Comparison of ENCODE assay signal across 13 mouse cellular contexts in genomic region chr17:12810973-12811303, GRCm38 (mm10). TPM values are rescaled to one million over a fixed set of nuclear protein-coding genes. Genes with fewer than 3 reads are reported as not detected.
DNase-seq lines count a peak whose midpoint lies in the region; ATAC-seq and TF ChIP-seq lines count a peak whose summit lies in the region.
"Had no signal": no experiment of that assay in that cellular context is flagged by ENCODE, and none has a peak within 500 bp of the region (broad histone marks: within the 10 kb centered on the region; RNA-seq: fewer than 3 reads in every experiment).

No protein-coding gene starts in this region.

- peaks cover 8% of the 10 kb centered on the region for H3K4me1 ChIP-seq in forebrain, embryonic 10.5 days
- H3K4me1 ChIP-seq in forebrain, embryonic 13.5 days, result no peaks in the 10 kb centered on the region
- H3K4me1 ChIP-seq in hindbrain, embryonic 12.5 days, result peaks cover 4% of the 10 kb centered on the region; the same call in 1 of the 2 replicates
- 0 out of 2 replicates have a peak, but pooled peaks cover 4% of the 10 kb centered on the region for H3K4me1 ChIP-seq in hindbrain, embryonic 14.5 days (replicated peaks; ENCODE audit: control insufficient read depth, insufficient read depth, low read length)
- peaks cover 20% of the 10 kb centered on the region for H3K4me1 ChIP-seq in lung, embryonic 14.5 days (ENCODE audit: insufficient read depth)
- H3K4me1 ChIP-seq: neural tube, embryonic 12.5 days had no signal

- H3K9me3 ChIP-seq in forebrain, embryonic 10.5 days, result no peaks in the 10 kb centered on the region
- no peaks in the 10 kb centered on the region for H3K9me3 ChIP-seq in forebrain, embryonic 13.5 days (replicated peaks)
- 0 out of 2 replicates have a peak, but pooled peaks cover 4% of the 10 kb centered on the region for H3K9me3 ChIP-seq in hindbrain, embryonic 12.5 days (replicated peaks)
- no peaks in the 10 kb centered on the region; the same call in 1 of the 2 replicates for H3K9me3 ChIP-seq in hindbrain, embryonic 14.5 days (ENCODE audit: control insufficient read depth, low read length)
- peaks cover 5% of the 10 kb centered on the region; the same call in 1 of the 2 replicates for H3K9me3 ChIP-seq in lung, embryonic 14.5 days (ENCODE audit: low read depth, low read length)
- H3K9me3 ChIP-seq: neural tube, embryonic 12.5 days had no signal

- peak overlapping the region; percentile 53; the same call in 1 of the 2 replicates for H3K27ac ChIP-seq in forebrain, embryonic 10.5 days
- H3K27ac ChIP-seq in forebrain, embryonic 13.5 days, result no peak overlapping the region
- H3K27ac ChIP-seq in hindbrain, embryonic 12.5 days, result no peak overlapping the region
- no peak overlapping the region for H3K27ac ChIP-seq in hindbrain, embryonic 14.5 days
- no peak overlapping the region for H3K27ac ChIP-seq in lung, embryonic 14.5 days (ENCODE audit: low read depth)
- H3K27ac ChIP-seq: hindbrain, postnatal 0 days; neural tube, embryonic 12.5 days had no signal

- peaks cover 16% of the 10 kb centered on the region for H3K36me3 ChIP-seq in forebrain, embryonic 10.5 days (replicated peaks)
- no peaks in the 10 kb centered on the region for H3K36me3 ChIP-seq in forebrain, embryonic 13.5 days (ENCODE audit: poor library complexity, severe bottlenecking)
- H3K36me3 ChIP-seq in hindbrain, embryonic 12.5 days, result no peaks in the 10 kb centered on the region
- no peaks in the 10 kb centered on the region for H3K36me3 ChIP-seq in hindbrain, embryonic 14.5 days (replicated peaks; ENCODE audit: control insufficient read depth, insufficient read depth)
- peaks cover 33% of the 10 kb centered on the region for H3K36me3 ChIP-seq in lung, embryonic 14.5 days (ENCODE audit: insufficient read depth)
- H3K36me3 ChIP-seq: neural tube, embryonic 12.5 days had no signal

- no peak overlapping the region for H3K4me2 ChIP-seq in forebrain, embryonic 13.5 days
- H3K4me2 ChIP-seq in hindbrain, embryonic 12.5 days (replicated peaks), result no peak overlapping the region
- H3K4me2 ChIP-seq in hindbrain, embryonic 14.5 days (replicated peaks), result no peak overlapping the region
- no peak overlapping the region for H3K4me2 ChIP-seq in lung, embryonic 14.5 days
- H3K4me2 ChIP-seq: neural tube, embryonic 12.5 days had no signal

- no peak overlapping the region for H3K9ac ChIP-seq in forebrain, embryonic 13.5 days
- no peak overlapping the region for H3K9ac ChIP-seq in hindbrain, embryonic 12.5 days
- no peak overlapping the region for H3K9ac ChIP-seq in hindbrain, embryonic 14.5 days
- no peak overlapping the region for H3K9ac ChIP-seq in lung, embryonic 14.5 days
- H3K9ac ChIP-seq: neural tube, embryonic 12.5 days had no signal

- H3K4me3 ChIP-seq in forebrain, embryonic 10.5 days, result no peak overlapping the region
- H3K4me3 ChIP-seq in forebrain, embryonic 13.5 days, result no peak overlapping the region
- no peak overlapping the region for H3K4me3 ChIP-seq in hindbrain, embryonic 12.5 days
- H3K4me3 ChIP-seq in hindbrain, embryonic 14.5 days (replicated peaks; ENCODE audit: low read length), result no peak overlapping the region
- no peak overlapping the region for H3K4me3 ChIP-seq in lung, embryonic 14.5 days (ENCODE audit: low read depth, low read length)
- H3K4me3 ChIP-seq: gastrocnemius, adult 2 months; heart, adult 2 months; midbrain, embryonic 10.5 days; neural tube, embryonic 12.5 days had no signal

- H3K27me3 ChIP-seq in forebrain, embryonic 10.5 days (ENCODE audit: poor library complexity, severe bottlenecking), result no peaks in the 10 kb centered on the region
- H3K27me3 ChIP-seq in forebrain, embryonic 13.5 days, result no peaks in the 10 kb centered on the region
- no peaks in the 10 kb centered on the region for H3K27me3 ChIP-seq in hindbrain, embryonic 12.5 days
- no peaks in the 10 kb centered on the region for H3K27me3 ChIP-seq in hindbrain, embryonic 14.5 days (ENCODE audit: control insufficient read depth, insufficient read depth, low read length)
- no peaks in the 10 kb centered on the region for H3K27me3 ChIP-seq in lung, embryonic 14.5 days (ENCODE audit: insufficient read depth, low read length)
- H3K27me3 ChIP-seq: neural tube, embryonic 12.5 days had no signal

- no peak for DNase-seq in forebrain, embryonic 10.5 days (ENCODE audit: extremely low spot score, low spot score)
- no peak for DNase-seq in hindbrain, embryonic 14.5 days (ENCODE audit: low spot score)
- no peak for DNase-seq in lung, embryonic 14.5 days
- DNase-seq in lung, adult 18-20 months, result no peak
- DNase-seq in testis, postnatal 10 days (ENCODE audit: low spot score), result peak; percentile 26
- DNase-seq in testis, postnatal 14 days (ENCODE audit: low spot score), result no peak

- TF ChIP-seq CTCF in lung, embryonic 14.5 days (IDR thresholded peaks at IDR 0.05; ENCODE audit: low read depth), result no peak

- WGBS in forebrain, embryonic 10.5 days, result 95% methylated on average over 1 of the region's 1 CpGs
- WGBS in forebrain, embryonic 13.5 days, result 94% methylated on average over 1 of the region's 1 CpGs
- 96% methylated on average over 1 of the region's 1 CpGs for WGBS in hindbrain, embryonic 12.5 days
- 96% methylated on average over 1 of the region's 1 CpGs for WGBS in hindbrain, embryonic 14.5 days
- 96% methylated on average over 1 of the region's 1 CpGs for WGBS in lung, embryonic 14.5 days

- no peak for ATAC-seq in forebrain, embryonic 13.5 days
- 0 out of 2 replicates have a peak, but pooled peaks have one; percentile 22 for ATAC-seq in hindbrain, embryonic 12.5 days (ENCODE audit: low FRiP score)
- no peak for ATAC-seq in hindbrain, embryonic 14.5 days (ENCODE audit: low FRiP score)
- peak; percentile 48 for ATAC-seq in lung, embryonic 14.5 days (ENCODE audit: insufficient read depth)

RNA-seq across cellular contexts. Expression of gene Igf2r, which starts 41.5 kb away (rescaled TPM):
- polyA plus RNA-seq in forebrain, embryonic 10.5 days (2016; fragmentation: Nextera tagmentation; extraction: Ambion mirVana), result 20.0 and 20.5 TPM in 2 replicates
- 10.5 and 11.7 TPM in 2 replicates for polyA plus RNA-seq in forebrain, embryonic 13.5 days (2015; fragmentation: Nextera tagmentation; extraction: Ambion mirVana)
- 27.5 and 30.4 TPM in 2 replicates for polyA plus RNA-seq in hindbrain, embryonic 12.5 days (2016; fragmentation: Nextera tagmentation; extraction: Ambion mirVana)
- polyA plus RNA-seq in hindbrain, embryonic 14.5 days (2014; fragmentation: Nextera tagmentation; extraction: Ambion mirVana), result 13.1 and 14.9 TPM in 2 replicates
- 86.6 and 87.0 TPM in 2 replicates for polyA plus RNA-seq in lung, embryonic 14.5 days (2014; fragmentation: Nextera tagmentation; extraction: Ambion mirVana)

RNA-seq across cellular contexts. Expression of gene Mas1, which starts 57.0 kb away (rescaled TPM):
- 0.49 and 0.51 TPM in 2 replicates for polyA plus RNA-seq in forebrain, embryonic 10.5 days (2016; fragmentation: Nextera tagmentation; extraction: Ambion mirVana)
- polyA plus RNA-seq in forebrain, embryonic 13.5 days (2015; fragmentation: Nextera tagmentation; extraction: Ambion mirVana), result not detected in 2 replicates
- polyA plus RNA-seq in hindbrain, embryonic 12.5 days (2016; fragmentation: Nextera tagmentation; extraction: Ambion mirVana), result 0.27 and 0.41 TPM in 2 replicates
- 0.31 TPM in 1 of 2 replicates, not detected in the other for polyA plus RNA-seq in hindbrain, embryonic 14.5 days (2014; fragmentation: Nextera tagmentation; extraction: Ambion mirVana)
- 0.67 and 0.97 TPM in 2 replicates for polyA plus RNA-seq in lung, embryonic 14.5 days (2014; fragmentation: Nextera tagmentation; extraction: Ambion mirVana)

Comparison
In these comparisons a context has a peak if more than half of its experiments do, and no peak if none do; other contexts are left out.
1. ATAC-seq: peak in hindbrain, embryonic 12.5 days (single experiment) and lung, embryonic 14.5 days (single experiment); none in forebrain, embryonic 13.5 days (single experiment) and hindbrain, embryonic 14.5 days (single experiment).